Mouse (Mus musculus) ES-E14 (cell line): ENCODE results near the gene Prkcd.

Experiments
- CHD2 ChIP-seq: IDR thresholded peaks from 2 replicates; pipeline ENCODE4 v1.6.1; 2014; ENCODE audit warnings: mild to moderate bottlenecking, low read depth, low read length, inconsistent platforms
- MAFK ChIP-seq: IDR thresholded peaks from 2 replicates; pipeline ENCODE4 v1.6.1; 2014; ENCODE audit warnings: mild to moderate bottlenecking, low read depth, low read length, inconsistent platforms; ENCODE audit not compliant: insufficient read depth
- ZC3H11A ChIP-seq: IDR thresholded peaks from 2 replicates; pipeline ENCODE4 v1.6.1; 2012; ENCODE audit warnings: low read depth, mild to moderate bottlenecking, inconsistent platforms, low read length, borderline replicate concordance

DNA sequence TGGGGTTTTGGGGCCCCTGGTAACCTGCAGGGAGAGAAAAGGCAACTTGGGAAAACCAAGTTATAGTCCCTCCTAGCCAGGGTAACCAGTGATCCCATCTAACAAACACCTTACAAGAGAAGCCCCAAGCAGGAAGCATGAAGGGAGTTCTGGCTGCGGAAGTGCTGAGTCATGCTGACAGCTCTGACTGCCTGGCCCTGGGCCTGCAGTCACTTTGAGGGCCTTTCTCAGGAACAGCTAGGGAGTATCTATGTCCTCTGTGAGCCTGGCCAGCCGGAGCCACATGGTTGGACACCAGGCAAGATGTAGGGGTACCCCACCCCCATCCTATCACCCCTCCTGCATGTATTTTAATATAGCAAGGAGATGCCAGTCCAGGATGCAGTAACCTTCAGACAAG lies 61.6 kb downstream of the Prkcd start:
- TF ChIP-seq MAFK = peak; percentile 97
- TF ChIP-seq ZC3H11A = no peak
- no peak for TF ChIP-seq CHD2
